Mouse (Mus musculus): Measurements from ENCODE around the gene Kirrel3. TPM values are rescaled to one million over a fixed set of nuclear protein-coding genes. Genes with fewer than 3 reads are reported as not detected.

Gene Kirrel3
- polyA plus RNA-seq, 1 experiment from 2014 or later = 6.6 TPM

GRCm38 (mm10) chr9:34938140-34938539 lies 452.4 kb downstream of the Kirrel3 start:
- H3K9me3 ChIP-seq (ENCODE audit: control insufficient read depth, low read length) = no peaks in the 10 kb centered on the region
- H3K36me3 ChIP-seq (ENCODE audit: control insufficient read depth, insufficient read depth, low read length) = no peaks in the 10 kb centered on the region
- no peak overlapping the region for H3K4me3 ChIP-seq (ENCODE audit: low read depth, low read length)
- no peak overlapping the region for H3K27ac ChIP-seq (ENCODE audit: low read depth, low read length)
- DNase-seq (ENCODE audit: low spot score) = no peak
- no peak overlapping the region for H3K4me2 ChIP-seq (ENCODE audit: low read depth)
- H3K9ac ChIP-seq (ENCODE audit: low read length) = no peak overlapping the region
- no peaks in the 10 kb centered on the region for H3K27me3 ChIP-seq (ENCODE audit: control insufficient read depth, insufficient read depth, low read length)
- ATAC-seq (ENCODE audit: insufficient read depth, low FRiP score, low TSS enrichment) = no peak
- WGBS = 76% methylated on average over 5 of the region's 5 CpGs
- no peaks in the 10 kb centered on the region for H3K4me1 ChIP-seq (ENCODE audit: control insufficient read depth, insufficient read depth, low read length)

GRCm38 (mm10) chr9:34939621-34940020 lies 453.9 kb downstream of the Kirrel3 start:
- H3K4me2 ChIP-seq (ENCODE audit: low read depth) = no peak overlapping the region
- H3K4me3 ChIP-seq (ENCODE audit: low read depth, low read length) = no peak overlapping the region
- no peaks in the 10 kb centered on the region for H3K27me3 ChIP-seq (ENCODE audit: control insufficient read depth, insufficient read depth, low read length)
- no peaks in the 10 kb centered on the region for H3K4me1 ChIP-seq (ENCODE audit: control insufficient read depth, insufficient read depth, low read length)
- no peak for DNase-seq (ENCODE audit: low spot score)
- no peak overlapping the region for H3K27ac ChIP-seq (ENCODE audit: low read depth, low read length)
- H3K9me3 ChIP-seq (ENCODE audit: control insufficient read depth, low read length) = no peaks in the 10 kb centered on the region
- 91% methylated on average over 5 of the region's 5 CpGs for WGBS
- no peaks in the 10 kb centered on the region for H3K36me3 ChIP-seq (ENCODE audit: control insufficient read depth, insufficient read depth, low read length)
- H3K9ac ChIP-seq (ENCODE audit: low read length) = no peak overlapping the region
- ATAC-seq (ENCODE audit: insufficient read depth, low FRiP score, low TSS enrichment) = no peak

GRCm38 (mm10) chr9:34942122-34942831 lies 456.6 kb downstream of the Kirrel3 start:
- no peaks in the 10 kb centered on the region for H3K36me3 ChIP-seq (ENCODE audit: control insufficient read depth, insufficient read depth, low read length)
- H3K9me3 ChIP-seq (ENCODE audit: control insufficient read depth, low read length) = no peaks in the 10 kb centered on the region
- WGBS = 80% methylated on average over 6 of the region's 6 CpGs
- no peak overlapping the region for H3K4me2 ChIP-seq (ENCODE audit: low read depth)
- DNase-seq (ENCODE audit: low spot score) (no peak), ATAC-seq (ENCODE audit: insufficient read depth, low FRiP score, low TSS enrichment) (no peak)
- H3K27me3 ChIP-seq (ENCODE audit: control insufficient read depth, insufficient read depth, low read length) = no peaks in the 10 kb centered on the region
- no peak overlapping the region for H3K9ac ChIP-seq (ENCODE audit: low read length)
- 0 out of 2 replicates have a peak, but pooled peaks cover 2% of the 10 kb centered on the region for H3K4me1 ChIP-seq (ENCODE audit: control insufficient read depth, insufficient read depth, low read length)
- no peak overlapping the region for H3K4me3 ChIP-seq (ENCODE audit: low read depth, low read length)
- H3K27ac ChIP-seq (ENCODE audit: low read depth, low read length) = no peak overlapping the region

GRCm38 (mm10) chr9:34942996-34943395 lies 457.3 kb downstream of the Kirrel3 start:
- DNase-seq (ENCODE audit: low spot score) (no peak), ATAC-seq (ENCODE audit: insufficient read depth, low FRiP score, low TSS enrichment) (no peak)
- no peaks in the 10 kb centered on the region for H3K9me3 ChIP-seq (ENCODE audit: control insufficient read depth, low read length)
- no peaks in the 10 kb centered on the region for H3K27me3 ChIP-seq (ENCODE audit: control insufficient read depth, insufficient read depth, low read length)
- no peaks in the 10 kb centered on the region for H3K36me3 ChIP-seq (ENCODE audit: control insufficient read depth, insufficient read depth, low read length)
- H3K9ac ChIP-seq (ENCODE audit: low read length) = no peak overlapping the region
- H3K4me3 ChIP-seq (ENCODE audit: low read depth, low read length) = no peak overlapping the region
- no peak overlapping the region for H3K27ac ChIP-seq (ENCODE audit: low read depth, low read length)
- 0 out of 2 replicates have a peak, but pooled peaks cover 2% of the 10 kb centered on the region for H3K4me1 ChIP-seq (ENCODE audit: control insufficient read depth, insufficient read depth, low read length)
- no peak overlapping the region for H3K4me2 ChIP-seq (ENCODE audit: low read depth)
- 84% methylated on average over 7 of the region's 7 CpGs for WGBS

- H3K27ac ChIP-seq (ENCODE audit: low read depth, low read length) = no peak overlapping the region
- no peak overlapping the region for H3K4me3 ChIP-seq (ENCODE audit: low read depth, low read length)
- H3K9ac ChIP-seq (ENCODE audit: low read length) = no peak overlapping the region
- no peak overlapping the region for H3K4me2 ChIP-seq (ENCODE audit: low read depth)
- DNase-seq (ENCODE audit: low spot score) (no peak), ATAC-seq (ENCODE audit: insufficient read depth, low FRiP score, low TSS enrichment) (no peak)
- 0 out of 2 replicates have a peak, but pooled peaks cover 2% of the 10 kb centered on the region for H3K4me1 ChIP-seq (ENCODE audit: control insufficient read depth, insufficient read depth, low read length)
- no peaks in the 10 kb centered on the region for H3K36me3 ChIP-seq (ENCODE audit: control insufficient read depth, insufficient read depth, low read length)
- H3K27me3 ChIP-seq (ENCODE audit: control insufficient read depth, insufficient read depth, low read length) = no peaks in the 10 kb centered on the region
- WGBS = 84% methylated on average over 9 of the region's 9 CpGs
- H3K9me3 ChIP-seq (ENCODE audit: control insufficient read depth, low read length) = no peaks in the 10 kb centered on the region
Measured at GRCm38 (mm10) chr9:34945301-34945700, 459.6 kb downstream of the Kirrel3 start.

GRCm38 (mm10) chr9:34947258-34947657 lies 461.6 kb downstream of the Kirrel3 start:
- WGBS = 30% methylated on average over 6 of the region's 6 CpGs
- DNase-seq (ENCODE audit: low spot score) (no peak), ATAC-seq (ENCODE audit: insufficient read depth, low FRiP score, low TSS enrichment) (no peak)
- Histone ChIP-seq H3K4me3 (ENCODE audit: low read depth, low read length) (no peak overlapping the region), H3K9ac (ENCODE audit: low read length) (no peak overlapping the region), H3K4me2 (ENCODE audit: low read depth) (no peak overlapping the region), H3K27ac (ENCODE audit: low read depth, low read length) (no peak overlapping the region), H3K27me3 (ENCODE audit: control insufficient read depth, insufficient read depth, low read length) (no peaks in the 10 kb centered on the region), H3K4me1 (ENCODE audit: control insufficient read depth, insufficient read depth, low read length) (0 out of 2 replicates have a peak, but pooled peaks cover 2% of the 10 kb centered on the region), H3K9me3 (ENCODE audit: control insufficient read depth, low read length) (no peaks in the 10 kb centered on the region), H3K36me3 (ENCODE audit: control insufficient read depth, insufficient read depth, low read length) (no peaks in the 10 kb centered on the region)

- no peak overlapping the region for H3K4me2 ChIP-seq (ENCODE audit: low read depth)
- H3K4me1 ChIP-seq (ENCODE audit: control insufficient read depth, insufficient read depth, low read length) = 0 out of 2 replicates have a peak, but pooled peaks cover 2% of the 10 kb centered on the region
- no peak overlapping the region for H3K9ac ChIP-seq (ENCODE audit: low read length)
- no peaks in the 10 kb centered on the region for H3K27me3 ChIP-seq (ENCODE audit: control insufficient read depth, insufficient read depth, low read length)
- ATAC-seq (ENCODE audit: insufficient read depth, low FRiP score, low TSS enrichment) (no peak), DNase-seq (ENCODE audit: low spot score) (no peak)
- no peaks in the 10 kb centered on the region for H3K9me3 ChIP-seq (ENCODE audit: control insufficient read depth, low read length)
- H3K4me3 ChIP-seq (ENCODE audit: low read depth, low read length) = no peak overlapping the region
- no peak overlapping the region for H3K27ac ChIP-seq (ENCODE audit: low read depth, low read length)
- H3K36me3 ChIP-seq (ENCODE audit: control insufficient read depth, insufficient read depth, low read length) = no peaks in the 10 kb centered on the region
Measured at GRCm38 (mm10) chr9:34947717-34948116, 462.0 kb downstream of the Kirrel3 start.

- H3K4me3 ChIP-seq (ENCODE audit: low read depth, low read length) = no peak overlapping the region
- H3K4me1 ChIP-seq (ENCODE audit: control insufficient read depth, insufficient read depth, low read length) = no peaks in the 10 kb centered on the region
- H3K36me3 ChIP-seq (ENCODE audit: control insufficient read depth, insufficient read depth, low read length) = no peaks in the 10 kb centered on the region
- H3K27ac ChIP-seq (ENCODE audit: low read depth, low read length) = no peak overlapping the region
- no peaks in the 10 kb centered on the region for H3K9me3 ChIP-seq (ENCODE audit: control insufficient read depth, low read length)
- no peak for ATAC-seq (ENCODE audit: insufficient read depth, low FRiP score, low TSS enrichment)
- WGBS = 68% methylated on average over 11 of the region's 11 CpGs
- H3K4me2 ChIP-seq (ENCODE audit: low read depth) = no peak overlapping the region
- no peak overlapping the region for H3K9ac ChIP-seq (ENCODE audit: low read length)
- no peak for DNase-seq (ENCODE audit: low spot score)
- no peaks in the 10 kb centered on the region for H3K27me3 ChIP-seq (ENCODE audit: control insufficient read depth, insufficient read depth, low read length)
Measured at GRCm38 (mm10) chr9:34953420-34953819, 467.7 kb downstream of the Kirrel3 start.

GRCm38 (mm10) chr9:34954212-34954611 lies 468.5 kb downstream of the Kirrel3 start:
- no peak overlapping the region for H3K9ac ChIP-seq (ENCODE audit: low read length)
- 55% methylated on average over 5 of the region's 5 CpGs for WGBS
- ATAC-seq (ENCODE audit: insufficient read depth, low FRiP score, low TSS enrichment) (no peak), DNase-seq (ENCODE audit: low spot score) (peak; percentile 56)
- H3K27ac ChIP-seq (ENCODE audit: low read depth, low read length) = no peak overlapping the region
- H3K4me1 ChIP-seq (ENCODE audit: control insufficient read depth, insufficient read depth, low read length) = no peaks in the 10 kb centered on the region
- H3K27me3 ChIP-seq (ENCODE audit: control insufficient read depth, insufficient read depth, low read length) = no peaks in the 10 kb centered on the region
- H3K9me3 ChIP-seq (ENCODE audit: control insufficient read depth, low read length) = no peaks in the 10 kb centered on the region
- H3K4me3 ChIP-seq (ENCODE audit: low read depth, low read length) = no peak overlapping the region
- H3K36me3 ChIP-seq (ENCODE audit: control insufficient read depth, insufficient read depth, low read length) = no peaks in the 10 kb centered on the region
- H3K4me2 ChIP-seq (ENCODE audit: low read depth) = no peak overlapping the region
